In the genomic region with DNA sequence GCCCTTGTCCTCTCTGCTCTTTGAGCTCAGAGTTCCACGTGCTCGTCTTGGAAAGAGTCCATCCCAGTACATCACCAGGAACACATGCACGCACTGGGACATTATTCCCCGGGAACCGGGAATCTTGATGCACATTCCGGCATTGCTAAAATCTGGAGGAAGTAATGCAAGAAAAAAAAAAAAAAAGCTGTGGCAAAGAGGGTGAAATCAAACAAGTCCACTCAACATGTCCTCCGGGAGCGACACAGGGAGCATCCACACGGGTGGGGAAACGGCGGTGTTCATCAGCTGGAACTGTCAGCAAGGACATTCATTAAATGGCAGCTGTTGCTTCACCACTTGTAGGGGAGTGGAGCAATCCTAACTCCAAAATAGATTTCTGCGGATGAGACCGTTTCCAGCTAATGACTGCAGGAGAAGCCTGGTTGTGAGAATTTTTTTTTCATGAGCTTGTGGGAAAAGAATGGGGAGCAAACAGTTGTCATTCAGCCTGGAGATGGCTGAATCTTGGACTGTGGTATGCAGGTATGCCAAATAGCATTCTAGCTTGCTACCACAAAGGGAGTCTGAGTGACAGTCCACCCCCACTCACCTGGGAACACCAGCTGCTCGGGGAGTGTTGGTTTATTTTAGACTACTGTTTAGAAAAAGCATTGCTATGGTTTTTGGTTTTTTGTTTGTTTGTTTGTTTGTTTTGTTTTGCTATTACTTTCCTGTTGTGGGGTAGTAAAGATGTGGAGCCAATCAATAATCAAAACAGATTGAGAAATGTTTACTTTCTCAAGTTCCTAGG, we compare ENCODE assay signal across 9 mouse cellular contexts. TPM values are rescaled to one million over a fixed set of nuclear protein-coding genes. Genes with fewer than 3 reads are reported as not detected.
DNase-seq lines count a peak whose midpoint lies in the region; ATAC-seq and TF ChIP-seq lines count a peak whose summit lies in the region.
"Had no signal": no experiment of that assay in that cellular context is flagged by ENCODE, and none has a peak within 500 bp of the region (broad histone marks: within the 10 kb centered on the region; RNA-seq: fewer than 3 reads in every experiment).

No protein-coding gene starts in this region.

- no peak overlapping the region for H3K9ac ChIP-seq in kidney, embryonic 15.5 days
- H3K9ac ChIP-seq in midbrain, embryonic 16.5 days (ENCODE audit: low read depth, low read length), result no peak overlapping the region
- H3K9ac ChIP-seq in midbrain, postnatal 0 days (replicated peaks; ENCODE audit: low read length, poor library complexity, severe bottlenecking), result no peak overlapping the region

- WGBS in kidney, embryonic 15.5 days, result 67% methylated on average over 14 of the region's 14 CpGs
- 87% methylated on average over 14 of the region's 14 CpGs for WGBS in midbrain, embryonic 16.5 days
- 81% methylated on average over 14 of the region's 14 CpGs for WGBS in midbrain, postnatal 0 days

- no peak overlapping the region for H3K4me2 ChIP-seq in kidney, embryonic 15.5 days
- H3K4me2 ChIP-seq in midbrain, embryonic 16.5 days (ENCODE audit: low read length), result no peak overlapping the region
- H3K4me2 ChIP-seq in midbrain, postnatal 0 days (ENCODE audit: low read depth, low read length, poor library complexity, severe bottlenecking), result no peak overlapping the region

- intact Hi-C loops in heart, postnatal 14 days (cut with DNase I), result no loop called here

- H3K4me1 ChIP-seq in kidney, embryonic 15.5 days, result peaks cover 16% of the 10 kb centered on the region; the same call in 1 of the 2 replicates
- H3K4me1 ChIP-seq in brown adipose tissue, adult 24 weeks (ENCODE audit: control insufficient read depth, insufficient read depth, insufficient read length, low read length), result peaks cover 16% of the 10 kb centered on the region
- no peaks in the 10 kb centered on the region for H3K4me1 ChIP-seq in midbrain, embryonic 16.5 days (ENCODE audit: control insufficient read depth, insufficient read depth, low read length)
- H3K4me1 ChIP-seq in midbrain, postnatal 0 days (ENCODE audit: insufficient read depth, low read length), result no peaks in the 10 kb centered on the region

- no peak for TF ChIP-seq CTCF in midbrain, postnatal 0 days (IDR thresholded peaks at IDR 0.05)

- no peaks in the 10 kb centered on the region for H3K9me3 ChIP-seq in kidney, embryonic 15.5 days (replicated peaks)
- no peaks in the 10 kb centered on the region for H3K9me3 ChIP-seq in midbrain, embryonic 16.5 days (replicated peaks; ENCODE audit: control insufficient read depth, low read length, poor library complexity, severe bottlenecking)
- no peaks in the 10 kb centered on the region for H3K9me3 ChIP-seq in midbrain, postnatal 0 days (ENCODE audit: low read length)

- no peak overlapping the region for H3K4me3 ChIP-seq in kidney, embryonic 15.5 days (replicated peaks)
- H3K4me3 ChIP-seq in brown adipose tissue, adult 24 weeks (ENCODE audit: insufficient read depth, low read depth, low read length), result peak overlapping the region; percentile 26; the same call in 1 of the 2 replicates
- no peak overlapping the region for H3K4me3 ChIP-seq in midbrain, embryonic 16.5 days (ENCODE audit: low read depth, low read length)
- H3K4me3 ChIP-seq in midbrain, postnatal 0 days (ENCODE audit: low read depth, low read length), result no peak overlapping the region

- no peak for ATAC-seq in kidney, embryonic 15.5 days (replicated peaks; ENCODE audit: low FRiP score)
- ATAC-seq in midbrain, embryonic 16.5 days, result no peak
- ATAC-seq in midbrain, postnatal 0 days (ENCODE audit: low FRiP score), result no peak

- no peaks in the 10 kb centered on the region for H3K36me3 ChIP-seq in kidney, embryonic 15.5 days
- H3K36me3 ChIP-seq in midbrain, embryonic 16.5 days (ENCODE audit: control insufficient read depth, insufficient read depth, low read length), result no peaks in the 10 kb centered on the region
- no peaks in the 10 kb centered on the region for H3K36me3 ChIP-seq in midbrain, postnatal 0 days (ENCODE audit: insufficient read depth, low read length)

- no peaks in the 10 kb centered on the region for H3K27me3 ChIP-seq in kidney, embryonic 15.5 days
- H3K27me3 ChIP-seq in midbrain, embryonic 16.5 days (ENCODE audit: control insufficient read depth, insufficient read depth, low read depth, low read length), result no peaks in the 10 kb centered on the region
- no peaks in the 10 kb centered on the region for H3K27me3 ChIP-seq in midbrain, postnatal 0 days (ENCODE audit: insufficient read depth, low read length)

- H3K27ac ChIP-seq in kidney, embryonic 15.5 days, result no peak overlapping the region
- peak overlapping the region; percentile 48 for H3K27ac ChIP-seq in brown adipose tissue, adult 24 weeks (replicated peaks; ENCODE audit: low read depth, low read length)
- no peak overlapping the region for H3K27ac ChIP-seq in midbrain, embryonic 16.5 days (ENCODE audit: low read length)
- H3K27ac ChIP-seq in midbrain, postnatal 0 days (ENCODE audit: low read depth, low read length), result no peak overlapping the region

- DNase-seq in kidney, adult 18-20 months, result peak; percentile 15
- DNase-seq in heart, postnatal 14 days, result peak; percentile 53 to 68
- peak; percentile 75 for DNase-seq in lung, postnatal 10 days
- DNase-seq in midbrain, postnatal 0 days (ENCODE audit: low spot score), result no peak
- DNase-seq in cerebellum, adult 9-10 months, result no peak
- DNase-seq: cerebellum, postnatal 36 days had no signal

RNA-seq across cellular contexts. Expression of a gene that starts 46.9 kb away (rescaled TPM):
- polyA plus RNA-seq in kidney, embryonic 15.5 days (2015; fragmentation: Nextera tagmentation; extraction: Ambion mirVana), result 5.8 and 6.5 TPM in 2 replicates
- 3.7 and 6.7 TPM in 2 replicates for polyA plus RNA-seq in brown adipose tissue, adult 24 weeks (2012; ENCODE audit: insufficient read depth, insufficient read length, missing spikeins)
- 100 to 1,000 TPM; 117 to 120 TPM for total RNA-seq in heart, postnatal 14 days (2021)
- 3.9 and 4.0 TPM in 2 replicates for polyA plus RNA-seq in midbrain, embryonic 16.5 days (2015; fragmentation: Nextera tagmentation; extraction: Ambion mirVana)
- total RNA-seq in midbrain, postnatal 0 days (2014; rRNA removed), result 3.1 and 4.3 TPM in 2 replicates
- polyA plus RNA-seq in midbrain, postnatal 0 days (2015; fragmentation: Nextera tagmentation; extraction: Ambion mirVana), result 2.8 and 3.6 TPM in 2 replicates

Comparison
In these comparisons a context has a peak if more than half of its experiments do, and no peak if none do; other contexts are left out.
1. DNase-seq: peak in kidney, adult 18-20 months (single experiment), heart, postnatal 14 days (2 of 2) and lung, postnatal 10 days (single experiment); none in midbrain, postnatal 0 days (single experiment) and cerebellum, adult 9-10 months (single experiment).